Mouse (Mus musculus) lung, postnatal 0 days (tissue): Measurements from ENCODE around the gene Gm20388.

Experiments used
- CTCF ChIP-seq: IDR thresholded peaks from 2 replicates; pipeline ENCODE4 v1.5.1; 2016; ENCODE audit warnings: antibody characterized with exemption, mild to moderate bottlenecking
- EP300 ChIP-seq: IDR thresholded peaks from 2 replicates; pipeline ENCODE4 v1.6.1; 2016; ENCODE audit warnings: antibody characterized with exemption, mild to moderate bottlenecking, control low read depth

- TF ChIP-seq CTCF (no peak), EP300 (no peak)
Observed at GRCm38 (mm10) chr8:122912871-122913270, 3002.2 kb downstream of the Gm20388 start.
